Mouse (Mus musculus): ENCODE measurements around the gene Sde2. TPM values are rescaled to one million over a fixed set of nuclear protein-coding genes. Genes with fewer than 3 reads are reported as not detected.
"Not testable (repeated sequence)": the region's sequence is repeated elsewhere in the genome, so short reads cannot be mapped to it uniquely, and the experiment has no call there.

The Sde2 gene
- polyA plus RNA-seq, 2 experiments from 2014 or later, result 44.4 to 50.2 TPM

- ATAC-seq, result no peak
Observed at GRCm38 (mm10) chr1:180835273-180836015, 15.5 kb upstream of the Sde2 start.

DNA sequence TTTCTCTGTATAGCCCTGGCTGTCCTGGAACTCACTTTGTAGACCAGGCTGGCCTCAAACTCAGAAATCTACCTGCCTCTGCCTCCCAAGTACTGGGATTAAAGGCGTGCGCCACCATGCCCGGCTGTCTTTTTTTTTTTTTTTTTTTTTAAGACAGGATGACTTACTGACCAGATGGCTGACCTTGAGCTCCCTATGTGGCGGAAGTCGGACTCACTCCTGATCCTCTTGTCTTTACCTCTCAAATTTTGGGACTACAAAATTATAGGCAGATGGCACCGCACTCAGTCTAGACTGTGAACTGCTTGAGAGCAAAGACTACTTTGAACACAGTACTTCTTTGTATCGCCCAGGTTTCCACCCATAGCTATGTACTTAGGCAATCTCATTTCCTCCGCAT, 14.5 kb upstream of the Sde2 start:
- not testable (repeated sequence) for ATAC-seq

DNA sequence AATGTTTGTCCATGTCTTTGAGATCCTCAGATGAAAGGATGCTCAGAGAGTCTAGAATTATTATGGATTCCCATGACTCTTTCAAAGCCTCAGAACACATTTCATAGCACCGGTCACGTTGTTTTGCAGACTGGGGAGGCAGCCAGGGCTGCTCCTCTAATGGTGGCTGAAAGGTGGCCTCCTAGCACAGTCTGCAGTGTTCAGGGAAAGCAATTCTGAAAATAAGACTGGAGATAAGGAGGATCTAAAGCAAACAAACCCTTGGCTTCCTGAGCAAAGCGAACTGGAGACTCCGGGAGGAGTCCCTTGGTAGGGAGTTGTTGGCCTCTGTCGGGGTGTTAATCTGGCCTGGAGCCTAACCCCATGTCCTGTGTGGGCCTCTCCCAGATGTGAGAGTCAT, 13.7 kb upstream of the Sde2 start:
- no peak for ATAC-seq

GRCm38 (mm10) chr1:180838014-180838413, 12.9 kb upstream of the Sde2 start:
- ATAC-seq, result no peak

- no peak for ATAC-seq
Observed at GRCm38 (mm10) chr1:180839201-180839910, 11.6 kb upstream of the Sde2 start.

DNA sequence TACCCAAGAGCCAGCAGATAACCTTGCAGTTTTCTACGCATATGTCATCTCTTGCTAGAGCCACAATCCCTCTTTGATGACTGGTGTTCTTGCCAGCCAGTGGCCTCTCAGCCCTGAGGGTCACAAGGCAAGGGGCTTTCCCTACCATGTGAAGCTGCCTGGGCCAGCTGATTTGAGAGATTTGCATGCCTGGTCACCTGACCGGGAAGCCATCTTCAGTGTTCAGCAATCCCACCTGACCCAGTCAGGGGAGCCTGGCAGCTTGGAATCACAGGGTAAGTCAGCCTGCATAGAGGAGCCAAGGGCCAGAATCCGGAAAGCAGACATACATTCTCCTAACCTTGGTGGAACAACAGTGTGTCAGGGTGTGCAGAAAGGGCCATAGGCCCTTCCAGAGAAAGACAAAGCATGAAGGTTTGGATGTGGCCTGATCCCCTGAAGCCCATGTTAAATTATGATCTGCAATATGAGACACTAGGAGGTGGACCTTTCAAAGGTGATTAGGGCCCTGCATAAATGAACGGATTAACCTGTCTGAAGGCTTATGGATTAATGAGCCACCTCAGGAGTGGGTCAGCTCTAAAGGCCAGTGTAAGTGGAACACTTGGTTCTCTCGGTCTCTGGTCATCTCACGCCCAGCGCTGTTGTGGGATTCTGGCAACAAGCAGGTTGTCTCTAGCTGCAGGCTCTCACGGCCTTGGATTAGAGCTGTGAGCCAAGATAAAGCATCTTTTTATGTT, 9.2 kb upstream of the Sde2 start:
- ATAC-seq, result no peak

GRCm38 (mm10) chr1:180848114-180848510, 2.8 kb upstream of the Sde2 start:
- ATAC-seq, result peak; percentile 60

- ATAC-seq, result peak; percentile 12
Observed at GRCm38 (mm10) chr1:180848511-180849241, 2.3 kb upstream of the Sde2 start.

DNA sequence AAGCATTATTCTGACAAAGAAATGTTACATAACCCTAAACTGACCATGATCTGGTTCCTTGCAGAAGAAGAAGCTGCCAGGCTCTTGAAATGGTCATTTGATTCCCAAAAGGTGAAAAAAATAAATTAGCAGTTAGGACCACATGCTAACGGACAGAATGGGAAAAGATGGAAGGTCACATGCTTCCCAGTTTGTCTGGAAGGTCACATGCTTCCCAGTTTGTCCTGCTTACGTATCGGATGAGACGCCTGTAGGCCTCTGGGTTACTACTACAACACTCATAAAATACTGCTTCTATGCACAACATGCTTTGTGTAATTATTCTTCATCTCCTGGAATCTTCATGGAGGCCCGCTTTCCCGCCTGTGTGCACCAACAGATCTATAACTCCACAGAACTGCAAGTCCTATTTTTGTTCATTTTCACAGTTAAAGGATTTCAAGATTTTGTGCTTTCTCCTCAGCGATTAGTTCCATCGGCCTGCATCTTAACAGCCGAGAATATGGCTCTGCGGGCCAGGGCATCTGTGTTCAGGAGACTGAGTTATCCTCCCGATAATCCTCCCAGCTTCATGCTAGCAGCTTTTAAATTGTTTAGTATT, 1.1 kb upstream of the Sde2 start:
- ATAC-seq, result no peak

DNA sequence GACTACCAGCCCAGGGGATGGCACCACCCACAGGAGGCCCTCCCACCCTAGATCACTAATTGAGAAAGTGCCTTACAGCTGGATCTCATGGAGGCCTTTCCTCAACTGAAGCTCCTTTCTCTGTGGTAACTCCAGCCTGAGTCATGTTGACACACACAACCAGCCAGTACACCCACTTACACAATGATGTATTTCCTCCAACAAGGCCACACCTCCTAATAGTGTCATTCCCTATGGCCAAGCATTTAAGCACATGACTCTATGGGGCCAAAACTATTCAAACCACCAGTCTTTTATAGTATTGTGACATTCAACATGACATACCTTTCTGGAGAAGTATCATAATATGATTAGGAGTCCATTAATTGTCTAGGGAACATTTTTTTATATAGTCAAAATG, 7.8 kb downstream of the Sde2 start:
- ATAC-seq, result no peak

GRCm38 (mm10) chr1:180860030-180860429, 9.1 kb downstream of the Sde2 start:
- ATAC-seq, result no peak

- ATAC-seq, result peak; percentile 85
Observed at GRCm38 (mm10) chr1:180863606-180864005, 12.7 kb downstream of the Sde2 start.

GRCm38 (mm10) chr1:180866001-180866400, 15.1 kb downstream of the Sde2 start:
- no peak for ATAC-seq

GRCm38 (mm10) chr1:180870122-180870650, 19.3 kb downstream of the Sde2 start:
- ATAC-seq, result no peak

- ATAC-seq, result peak; percentile 71
Observed at GRCm38 (mm10) chr1:180873861-180874484, 23.0 kb downstream of the Sde2 start.

- ATAC-seq, result no peak
Observed at GRCm38 (mm10) chr1:180874615-180875014, 23.7 kb downstream of the Sde2 start.

- no peak for ATAC-seq
Observed at GRCm38 (mm10) chr1:180875126-180875525, 24.2 kb downstream of the Sde2 start.

DNA sequence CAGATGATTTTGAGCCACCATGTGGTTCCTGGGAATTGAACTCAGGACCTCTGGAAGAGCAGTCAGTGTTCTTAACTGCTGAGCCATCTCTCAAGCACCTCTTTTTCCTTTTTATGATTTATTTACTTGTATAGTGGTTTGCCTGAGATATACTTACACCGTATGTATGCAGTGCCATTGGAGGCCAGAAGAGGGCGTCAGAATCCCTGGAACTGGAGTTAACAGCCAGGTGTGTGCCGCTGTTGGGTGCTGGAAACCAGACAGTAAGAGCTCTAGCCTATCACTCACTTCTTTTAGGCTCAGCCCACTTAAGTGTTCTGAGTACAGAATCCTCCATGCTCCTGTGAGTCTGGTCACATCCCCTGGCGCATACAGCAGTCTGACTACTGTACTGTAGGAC, 26.5 kb downstream of the Sde2 start:
- ATAC-seq, result no peak

- ATAC-seq, result no peak
Observed at GRCm38 (mm10) chr1:180881768-180882167, 30.8 kb downstream of the Sde2 start.

- ATAC-seq, result no peak
Observed at GRCm38 (mm10) chr1:180883731-180884130, 32.8 kb downstream of the Sde2 start.

- ATAC-seq, result no peak
Observed at GRCm38 (mm10) chr1:180884484-180884883, 33.6 kb downstream of the Sde2 start.

All from CD4-positive, CD25-positive, alpha-beta regulatory T cell, adult 4 months (primary cell).